Mouse (Mus musculus) midbrain, embryonic 16.5 days (tissue): Measurements from ENCODE around the gene Abca1. TPM values are rescaled to one million over a fixed set of nuclear protein-coding genes. Genes with fewer than 3 reads are reported as not detected.

Experiments used
- ATAC-seq: fragments of 200-750 bp; cut with Nextera tagmentation; 2 replicates; pipeline ENCODE4 v1.8.0; 2017; ENCODE audit warnings: moderate TSS enrichment
- H3K27ac ChIP-seq: fragments of 300-500 bp; sonication (generic); 2 replicates; pipeline ENCODE4 v1.5.1; 2014; ENCODE audit warnings: mild to moderate bottlenecking, low read length, mixed read lengths
- H3K27me3 ChIP-seq: fragments of 300-500 bp; sonication (generic); 2 replicates; pipeline ENCODE4 v1.6.1; 2014; ENCODE audit warnings: low read depth, low read length, mixed read lengths; ENCODE audit not compliant: control insufficient read depth, insufficient read depth
- H3K36me3 ChIP-seq: fragments of 300-500 bp; sonication (generic); 2 replicates; pipeline ENCODE4 v1.6.1; 2014; ENCODE audit warnings: mild to moderate bottlenecking, low read length, moderate library complexity, mixed read lengths; ENCODE audit not compliant: control insufficient read depth, insufficient read depth
- H3K4me1 ChIP-seq: fragments of 300-500 bp; sonication (generic); 2 replicates; pipeline ENCODE4 v1.6.1; 2014; ENCODE audit warnings: mild to moderate bottlenecking, low read length, mixed read lengths; ENCODE audit not compliant: control insufficient read depth, insufficient read depth
- H3K4me2 ChIP-seq: fragments of 300-500 bp; sonication (generic); 2 replicates; pipeline ENCODE4 v1.6.1; 2014; ENCODE audit warnings: mild to moderate bottlenecking, low read length, mixed read lengths
- H3K4me3 ChIP-seq: fragments of 300-500 bp; sonication (generic); 2 replicates; pipeline ENCODE4 v1.5.1; 2014; ENCODE audit warnings: low read depth, mild to moderate bottlenecking, low read length, moderate library complexity, mixed read lengths
- H3K9ac ChIP-seq: fragments of 300-500 bp; sonication (generic); 2 replicates; pipeline ENCODE4 v1.6.1; 2014; ENCODE audit warnings: low read depth, low read length, mixed read lengths
- H3K9me3 ChIP-seq: fragments of 300-500 bp; sonication (generic); replicated peaks from 2 replicates; pipeline ENCODE4 v1.6.1; 2014; ENCODE audit warnings: mild to moderate bottlenecking, low read length, mixed read lengths; ENCODE audit not compliant: control insufficient read depth, poor library complexity, severe bottlenecking
- WGBS: fragments of 180-500 bp; shearing (Covaris S2); extraction: QIAGEN DNeasy Blood & Tissue Kit; methylation state at CpG from one replicate; pipeline ENCODE4 v1.1.7; 2014; 5-methylcytosine and 5-hydroxymethylcytosine counted together
- polyA plus RNA-seq: library from polyadenylated mRNA; unstranded; fragments of >200 nt; fragmentation: Nextera tagmentation; extraction: Ambion mirVana; gene quantifications from 2 replicates; pipeline ENCODE4 v1.2.1, GENCODE M21; 2015

Gene Abca1
- polyA plus RNA-seq, 1 experiment from 2014 or later, result 9.9 TPM

DNA sequence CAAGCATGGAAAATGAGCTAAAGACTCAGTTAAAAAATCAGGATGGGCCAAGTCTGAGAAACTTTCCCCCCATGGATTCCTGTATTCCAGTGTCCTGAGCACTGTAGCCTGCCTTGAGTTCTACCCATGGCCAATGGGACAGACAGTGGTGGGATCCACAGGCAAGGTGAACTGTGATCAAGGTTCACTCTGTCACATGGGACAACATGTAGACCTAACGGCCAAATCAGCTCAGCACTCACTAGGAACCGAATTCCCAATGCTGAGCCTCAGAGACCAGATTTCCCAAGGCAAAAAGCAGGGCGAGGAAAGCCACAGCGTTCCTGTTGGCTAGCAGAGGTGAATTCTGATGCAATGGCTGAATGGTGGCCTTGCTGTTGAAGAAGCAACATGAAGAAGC, 64.8 kb downstream of the Abca1 start:
- no peak for ATAC-seq
- no peak overlapping the region for H3K27ac ChIP-seq
- WGBS, result 89% methylated on average over 4 of the region's 4 CpGs
- no peaks in the 10 kb centered on the region for H3K9me3 ChIP-seq
- no peaks in the 10 kb centered on the region for H3K27me3 ChIP-seq
- H3K9ac ChIP-seq, result no peak overlapping the region
- no peak overlapping the region for H3K4me3 ChIP-seq
- H3K4me2 ChIP-seq, result no peak overlapping the region
- no peaks in the 10 kb centered on the region for H3K36me3 ChIP-seq
- no peaks in the 10 kb centered on the region for H3K4me1 ChIP-seq

DNA sequence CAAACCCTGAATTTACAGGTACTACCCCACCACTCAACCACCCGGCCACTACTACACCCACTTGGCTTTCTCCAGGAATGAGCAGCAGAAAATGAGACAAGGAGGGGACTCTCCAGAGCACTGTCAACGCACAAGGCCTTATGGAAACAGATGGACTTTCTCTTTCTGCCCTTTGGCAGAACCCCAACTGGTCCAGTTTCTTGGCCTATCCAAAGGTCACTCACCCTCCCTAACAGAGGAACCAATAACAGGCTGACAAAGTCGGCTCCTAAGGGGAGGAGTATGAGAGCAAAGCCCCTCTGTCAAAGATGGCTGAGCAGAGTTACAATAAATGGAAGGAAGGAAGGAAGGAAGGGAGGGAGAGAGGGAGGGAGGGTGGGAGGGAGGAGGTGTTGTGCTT, 65.4 kb downstream of the Abca1 start:
- H3K36me3 ChIP-seq, result no peaks in the 10 kb centered on the region
- ATAC-seq, result no peak
- no peaks in the 10 kb centered on the region for H3K4me1 ChIP-seq
- no peak overlapping the region for H3K9ac ChIP-seq
- H3K4me2 ChIP-seq, result no peak overlapping the region
- no peak overlapping the region for H3K27ac ChIP-seq
- no peaks in the 10 kb centered on the region for H3K9me3 ChIP-seq
- no peaks in the 10 kb centered on the region for H3K27me3 ChIP-seq
- H3K4me3 ChIP-seq, result no peak overlapping the region
- WGBS, result 85% methylated on average over 3 of the region's 3 CpGs

DNA sequence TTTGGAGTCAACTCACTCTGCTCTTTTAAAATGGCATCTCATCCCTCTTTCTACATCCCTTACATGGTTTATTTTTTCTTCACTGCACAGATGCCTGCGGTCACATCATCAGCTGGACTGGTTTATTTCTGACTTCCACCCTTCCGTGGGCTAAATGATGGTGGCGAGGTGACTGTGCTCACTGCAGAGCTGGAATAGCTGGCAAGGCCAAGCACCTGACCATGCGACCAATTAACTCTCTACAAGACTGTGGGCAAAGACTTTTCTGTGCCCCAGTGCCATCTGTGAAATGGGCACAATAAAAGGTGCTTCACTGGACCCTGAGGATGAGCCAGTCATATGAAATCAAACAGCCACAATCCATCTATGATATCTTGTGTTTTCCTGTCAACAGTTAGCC, 66.1 kb downstream of the Abca1 start:
- no peak overlapping the region for H3K9ac ChIP-seq
- 89% methylated on average over 4 of the region's 4 CpGs for WGBS
- ATAC-seq, result no peak
- H3K27me3 ChIP-seq, result no peaks in the 10 kb centered on the region
- no peaks in the 10 kb centered on the region for H3K4me1 ChIP-seq
- H3K4me3 ChIP-seq, result no peak overlapping the region
- no peak overlapping the region for H3K4me2 ChIP-seq
- H3K27ac ChIP-seq, result no peak overlapping the region
- no peaks in the 10 kb centered on the region for H3K36me3 ChIP-seq
- H3K9me3 ChIP-seq, result no peaks in the 10 kb centered on the region

DNA sequence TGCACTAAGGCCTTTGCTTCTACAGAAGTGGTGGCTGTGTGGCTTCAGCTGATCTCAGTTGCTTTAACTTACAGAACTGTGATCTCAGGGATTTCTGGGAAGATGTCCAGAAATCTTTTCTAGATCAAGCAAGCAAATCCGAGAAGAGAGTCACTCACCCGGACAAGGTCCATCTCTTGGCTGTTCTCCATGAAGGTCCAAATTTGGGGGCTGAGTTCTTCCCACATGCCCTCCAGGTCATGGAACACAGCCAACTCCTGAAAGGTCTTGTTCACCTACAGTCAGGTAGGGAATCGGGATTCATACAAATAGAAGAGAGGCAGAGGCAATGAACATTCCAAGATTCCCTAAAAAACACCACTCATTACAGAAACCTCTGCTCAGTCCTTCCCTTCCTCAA, 70.1 kb downstream of the Abca1 start:
- Histone ChIP-seq H3K4me2 (no peak overlapping the region), H3K27me3 (no peaks in the 10 kb centered on the region), H3K4me1 (no peaks in the 10 kb centered on the region), H3K9me3 (no peaks in the 10 kb centered on the region), H3K36me3 (no peaks in the 10 kb centered on the region), H3K9ac (no peak overlapping the region), H3K27ac (no peak overlapping the region), H3K4me3 (no peak overlapping the region)
- no peak for ATAC-seq
- WGBS, result 95% methylated on average over 3 of the region's 3 CpGs

DNA sequence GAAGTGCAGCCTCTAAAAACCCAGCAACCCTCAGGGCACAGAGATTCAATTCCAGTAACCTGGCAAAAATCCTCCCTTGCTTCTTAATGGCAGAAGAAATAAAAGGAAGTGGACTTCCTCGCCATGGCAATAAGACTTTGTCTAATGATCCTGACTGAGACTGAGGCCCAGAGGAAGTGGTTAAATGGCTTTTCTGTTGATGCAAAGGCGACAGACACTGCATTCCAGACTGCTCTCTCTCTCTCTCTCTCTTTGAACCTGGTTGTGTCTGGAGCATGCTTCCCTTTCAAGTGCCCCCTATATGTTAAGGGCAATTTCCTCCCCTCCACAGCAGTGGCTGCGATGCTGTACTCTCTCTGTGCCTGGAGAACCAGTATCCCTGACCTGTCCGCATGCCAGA, 70.7 kb downstream of the Abca1 start:
- Histone ChIP-seq H3K9me3 (no peaks in the 10 kb centered on the region), H3K4me3 (no peak overlapping the region), H3K36me3 (no peaks in the 10 kb centered on the region), H3K27ac (no peak overlapping the region), H3K4me1 (no peaks in the 10 kb centered on the region), H3K4me2 (no peak overlapping the region), H3K9ac (no peak overlapping the region), H3K27me3 (no peaks in the 10 kb centered on the region)
- 64% methylated on average over 4 of the region's 4 CpGs for WGBS
- ATAC-seq, result no peak

DNA sequence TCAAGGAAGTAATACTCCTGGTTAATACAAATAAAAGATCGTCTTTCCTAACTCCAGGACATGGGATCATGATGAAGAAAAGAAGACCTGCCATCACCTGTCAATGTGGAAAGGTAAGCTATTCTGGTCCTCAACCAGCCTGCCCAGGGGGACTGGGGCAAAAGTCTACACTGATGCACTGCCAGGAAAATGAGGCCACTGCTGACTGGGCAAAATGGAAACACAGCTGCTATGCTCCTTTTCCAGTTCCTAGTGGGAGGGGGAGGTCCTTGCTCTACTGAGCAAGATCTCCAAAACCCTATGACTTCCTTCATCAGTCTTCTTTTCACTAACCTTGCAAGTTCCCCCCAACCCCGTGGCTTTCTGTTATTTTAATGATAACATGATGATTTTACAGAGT, 73.1 kb downstream of the Abca1 start:
- H3K4me1 ChIP-seq, result no peaks in the 10 kb centered on the region
- H3K27ac ChIP-seq, result no peak overlapping the region
- no peaks in the 10 kb centered on the region for H3K36me3 ChIP-seq
- H3K9ac ChIP-seq, result no peak overlapping the region
- no peaks in the 10 kb centered on the region for H3K27me3 ChIP-seq
- no peaks in the 10 kb centered on the region for H3K9me3 ChIP-seq
- no peak overlapping the region for H3K4me3 ChIP-seq
- WGBS, result 83% methylated on average over 2 of the region's 2 CpGs
- no peak overlapping the region for H3K4me2 ChIP-seq
- ATAC-seq, result no peak

DNA sequence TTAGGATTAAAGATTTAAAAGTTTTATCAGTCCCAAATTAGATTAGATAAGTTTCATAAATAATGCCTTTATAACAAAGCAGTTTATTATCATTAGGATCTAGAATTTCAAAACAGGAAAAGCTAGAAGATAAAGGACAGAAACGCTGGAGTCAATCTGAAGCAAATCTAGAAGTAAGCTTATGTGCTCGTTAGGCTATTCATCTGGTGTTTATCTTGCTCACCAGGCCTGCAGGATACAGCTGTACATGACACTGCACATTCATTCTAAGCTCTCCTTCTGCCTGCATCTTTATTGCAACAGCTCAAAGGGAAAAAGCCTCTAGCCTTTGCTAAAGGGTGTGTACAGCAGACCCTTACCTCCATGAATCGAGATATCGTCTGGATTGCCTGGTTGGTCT, 74.1 kb downstream of the Abca1 start:
- Histone ChIP-seq H3K27me3 (no peaks in the 10 kb centered on the region), H3K9ac (no peak overlapping the region), H3K27ac (no peak overlapping the region), H3K4me2 (no peak overlapping the region), H3K4me3 (no peak overlapping the region), H3K4me1 (no peaks in the 10 kb centered on the region), H3K9me3 (no peaks in the 10 kb centered on the region), H3K36me3 (no peaks in the 10 kb centered on the region)
- ATAC-seq, result no peak
- WGBS, result 73% methylated on average over 4 of the region's 4 CpGs

DNA sequence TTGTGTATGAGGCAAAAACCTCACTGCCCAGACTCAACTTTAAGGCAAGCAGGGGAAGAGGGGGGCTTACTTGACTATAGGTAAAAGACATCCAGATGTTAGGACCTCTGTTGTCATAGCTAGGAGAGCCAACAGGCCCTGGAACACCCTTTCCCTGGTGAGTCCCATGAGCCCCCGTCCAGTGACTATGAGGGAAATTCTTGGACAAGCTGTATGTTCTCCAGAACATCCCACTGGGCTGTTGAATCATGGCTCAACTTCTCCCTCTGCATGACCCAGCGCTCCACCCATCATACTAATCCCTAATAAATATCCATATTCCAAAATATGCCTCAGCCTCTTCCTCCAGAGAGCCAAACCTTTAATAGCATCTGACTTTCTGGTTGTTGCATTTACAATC, 76.6 kb downstream of the Abca1 start:
- 91% methylated on average over 2 of the region's 2 CpGs for WGBS
- no peak overlapping the region for H3K9ac ChIP-seq
- no peaks in the 10 kb centered on the region for H3K36me3 ChIP-seq
- H3K27me3 ChIP-seq, result no peaks in the 10 kb centered on the region
- no peaks in the 10 kb centered on the region for H3K4me1 ChIP-seq
- H3K4me2 ChIP-seq, result no peak overlapping the region
- H3K4me3 ChIP-seq, result no peak overlapping the region
- ATAC-seq, result no peak
- no peaks in the 10 kb centered on the region for H3K9me3 ChIP-seq
- no peak overlapping the region for H3K27ac ChIP-seq

DNA sequence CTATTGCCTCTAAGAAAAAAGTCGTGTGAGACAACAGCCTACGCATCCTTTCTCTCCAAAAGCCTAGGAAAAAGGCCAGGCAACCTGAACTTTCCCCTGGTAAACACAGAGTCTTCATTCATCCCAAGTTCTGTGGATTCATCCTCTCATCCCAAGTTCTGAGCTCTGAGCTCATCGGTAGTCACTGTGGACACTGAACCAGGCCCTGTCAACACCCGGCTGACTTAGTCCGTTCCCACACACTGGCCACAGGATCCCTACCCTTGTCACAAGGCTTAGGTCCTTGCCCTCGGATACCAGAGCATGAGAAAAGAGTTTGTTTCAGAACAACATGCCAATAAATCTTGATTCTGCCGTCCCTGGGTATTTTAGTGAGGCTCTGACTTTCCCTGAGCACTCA, 77.2 kb downstream of the Abca1 start:
- H3K36me3 ChIP-seq, result no peaks in the 10 kb centered on the region
- no peak overlapping the region for H3K4me2 ChIP-seq
- no peaks in the 10 kb centered on the region for H3K9me3 ChIP-seq
- H3K27ac ChIP-seq, result no peak overlapping the region
- WGBS, result 89% methylated on average over 7 of the region's 7 CpGs
- no peak for ATAC-seq
- H3K27me3 ChIP-seq, result no peaks in the 10 kb centered on the region
- H3K4me1 ChIP-seq, result no peaks in the 10 kb centered on the region
- H3K9ac ChIP-seq, result no peak overlapping the region
- H3K4me3 ChIP-seq, result no peak overlapping the region

DNA sequence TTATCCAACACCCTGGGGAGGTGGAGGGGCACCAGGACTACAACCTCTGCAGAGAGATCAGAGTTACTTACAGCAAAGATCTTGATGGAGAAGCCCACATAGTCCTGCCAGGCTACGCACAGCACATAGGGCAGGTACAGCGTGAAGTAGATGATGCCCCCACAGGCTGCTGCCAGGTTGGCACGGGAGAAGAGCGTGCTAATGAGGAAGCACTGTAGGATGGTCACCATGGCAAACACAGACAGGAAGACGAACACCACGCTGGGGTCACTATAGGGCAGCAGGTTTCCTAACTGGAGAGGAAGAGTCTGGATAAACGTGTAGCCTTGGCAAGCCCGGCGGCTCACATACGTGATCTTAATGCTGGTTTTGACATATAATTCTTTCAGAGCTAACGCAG, 77.8 kb downstream of the Abca1 start:
- 90% methylated on average over 11 of the region's 11 CpGs for WGBS
- H3K9ac ChIP-seq, result no peak overlapping the region
- ATAC-seq, result no peak

More for the DNA sequence above, 77.8 kb downstream of the Abca1 start:
- no peaks in the 10 kb centered on the region for H3K9me3 ChIP-seq
- no peak overlapping the region for H3K27ac ChIP-seq
- H3K4me2 ChIP-seq, result no peak overlapping the region
- no peaks in the 10 kb centered on the region for H3K27me3 ChIP-seq
- no peak overlapping the region for H3K4me3 ChIP-seq
- H3K36me3 ChIP-seq, result no peaks in the 10 kb centered on the region
- H3K4me1 ChIP-seq, result no peaks in the 10 kb centered on the region
